Mouse (Mus musculus) ES-E14 (cell line): ENCODE measurements at regions not wholly inside any gene's neighbourhood (a gene's known extent, or its start where the extent isn't known, plus 50 kb on each side); places are given as distances from the start of the nearest gene placed in this dataset.

Experiments
- CHD2 ChIP-seq: IDR thresholded peaks from 2 replicates; pipeline ENCODE4 v1.6.1; 2014; ENCODE audit warnings: mild to moderate bottlenecking, low read depth, low read length, inconsistent platforms
- HCFC1 ChIP-seq: IDR thresholded peaks from 2 replicates; pipeline ENCODE4 v1.6.1; 2012; ENCODE audit warnings: low read length, inconsistent platforms, borderline replicate concordance; ENCODE audit not compliant: insufficient read depth
- MAFK ChIP-seq: IDR thresholded peaks from 2 replicates; pipeline ENCODE4 v1.6.1; 2014; ENCODE audit warnings: mild to moderate bottlenecking, low read depth, low read length, inconsistent platforms; ENCODE audit not compliant: insufficient read depth
- ZC3H11A ChIP-seq: IDR thresholded peaks from 2 replicates; pipeline ENCODE4 v1.6.1; 2012; ENCODE audit warnings: low read depth, mild to moderate bottlenecking, inconsistent platforms, low read length, borderline replicate concordance
- ZNF384 ChIP-seq: IDR thresholded peaks from 2 replicates; pipeline ENCODE4 v1.6.1; 2012; ENCODE audit warnings: low read depth, low read length, inconsistent platforms

DNA sequence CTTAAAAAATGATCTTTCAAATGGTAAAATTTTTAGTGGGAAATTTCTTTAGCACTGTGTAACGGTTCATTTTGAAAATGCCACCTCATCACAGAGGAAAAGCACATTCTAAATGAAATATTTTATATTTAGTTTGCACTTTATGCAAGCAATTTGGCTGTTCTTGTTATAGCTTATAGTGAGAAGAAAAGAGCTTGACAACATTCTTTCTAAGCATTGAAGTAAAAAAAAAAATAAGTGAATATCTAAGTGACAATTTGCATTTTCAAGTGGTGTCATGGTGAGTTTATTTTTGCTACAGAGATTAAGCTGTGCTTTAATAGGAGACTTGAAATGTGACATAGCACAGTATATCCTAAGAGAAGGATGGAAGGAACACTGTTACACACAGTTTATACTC, 1194.9 kb upstream of the Gm12353 start:
- TF ChIP-seq CHD2 (no peak), ZC3H11A (no peak), MAFK (no peak), ZNF384 (no peak), HCFC1 (no peak)
